Mouse (Mus musculus) liver, embryonic 12.5 days (tissue): ENCODE measurements around the gene 1600012H06Rik. TPM values are rescaled to one million over a fixed set of nuclear protein-coding genes. Genes with fewer than 3 reads are reported as not detected.
"Not testable (repeated sequence)": the region's sequence is repeated elsewhere in the genome, so short reads cannot be mapped to it uniquely, and the experiment has no call there.

Experiments used
- ATAC-seq: fragments of 200-750 bp; cut with Nextera tagmentation; 2 replicates; pipeline ENCODE4 v1.8.0; 2017; ENCODE audit warnings: moderate number of reproducible peaks, mild to moderate bottlenecking, moderate library complexity
- H3K27ac ChIP-seq: fragments of 300-500 bp; sonication (generic); 2 replicates; pipeline ENCODE4 v1.5.1; 2016; ENCODE audit warnings: mild to moderate bottlenecking
- H3K27me3 ChIP-seq: fragments of 300-500 bp; sonication (generic); replicated peaks from 2 replicates; pipeline ENCODE4 v1.6.1; 2016; ENCODE audit warnings: mild to moderate bottlenecking, moderate library complexity
- H3K36me3 ChIP-seq: fragments of 300-500 bp; sonication (generic); 2 replicates; pipeline ENCODE4 v1.6.1; 2016; ENCODE audit warnings: mild to moderate bottlenecking, moderate library complexity
- H3K4me1 ChIP-seq: fragments of 300-500 bp; sonication (generic); 2 replicates; pipeline ENCODE4 v1.6.1; 2016
- H3K4me2 ChIP-seq: fragments of 300-500 bp; sonication (generic); 2 replicates; pipeline ENCODE4 v1.6.1; 2016; ENCODE audit warnings: mild to moderate bottlenecking, moderate library complexity
- H3K4me3 ChIP-seq: fragments of 300-500 bp; sonication (generic); 2 replicates; pipeline ENCODE4 v1.5.1; 2016; ENCODE audit warnings: mild to moderate bottlenecking, moderate library complexity
- H3K9ac ChIP-seq: fragments of 300-500 bp; sonication (generic); 2 replicates; pipeline ENCODE4 v1.6.1; 2016; ENCODE audit warnings: mild to moderate bottlenecking, moderate library complexity
- H3K9me3 ChIP-seq: fragments of 300-500 bp; sonication (generic); replicated peaks from 2 replicates; pipeline ENCODE4 v1.6.1; 2016; ENCODE audit warnings: mild to moderate bottlenecking, moderate library complexity
- WGBS: fragments of 180-500 bp; shearing (Covaris S2); methylation state at CpG from one replicate; pipeline ENCODE4 v1.1.7; 2016; ENCODE audit not compliant: insufficient replicate concordance; 5-methylcytosine and 5-hydroxymethylcytosine counted together
- polyA plus RNA-seq: library from polyadenylated mRNA; unstranded; fragments of >200 nt; fragmentation: Nextera tagmentation; extraction: Ambion mirVana; gene quantifications from 2 replicates; pipeline ENCODE4 v1.2.1, GENCODE M21; 2016

1600012H06Rik gene
- polyA plus RNA-seq = 13.7 and 15.3 TPM in 2 replicates

DNA sequence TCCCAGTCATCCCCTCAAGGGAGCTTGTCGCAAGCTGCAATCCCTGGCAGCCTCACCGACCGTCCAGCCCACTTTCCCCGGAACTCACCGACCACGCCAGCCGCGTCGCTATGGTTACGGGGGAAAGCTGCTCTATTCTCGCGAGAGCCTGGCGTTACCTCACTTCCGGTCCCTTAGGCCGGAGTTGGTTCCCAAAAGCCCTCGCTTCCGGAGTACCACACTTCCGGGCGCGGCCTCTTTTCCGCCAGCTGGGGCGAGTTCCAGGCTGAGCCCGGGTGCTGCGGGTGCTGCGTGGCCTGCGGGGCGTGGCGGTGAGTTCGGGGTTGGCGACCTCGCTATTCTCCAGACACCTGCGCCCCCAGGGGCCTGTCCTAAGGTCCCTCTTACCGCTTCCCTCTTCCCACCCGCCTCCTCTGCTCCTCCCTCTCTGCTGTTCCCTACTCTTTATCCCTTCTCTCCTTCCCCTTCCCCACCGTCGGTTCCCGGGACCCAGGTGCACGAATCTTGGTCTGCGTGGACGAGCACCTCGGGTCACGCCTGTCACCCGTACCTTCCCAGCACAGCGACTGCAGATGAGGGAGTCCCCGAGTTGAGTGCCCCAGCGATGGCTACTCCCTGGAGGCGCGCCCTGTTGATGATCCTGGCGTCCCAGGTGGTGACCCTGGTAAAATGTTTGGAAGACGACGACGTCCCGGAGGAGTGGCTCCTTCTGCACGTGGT is at the start of gene 1600012H06Rik, which contains the start of gene Wdr27:
TSS of gene 1600012H06Rik (plus strand) at position 176 of the 720 bp plus-strand sequence.
TSS of gene Wdr27 (minus strand) at position 150 of the 720 bp plus-strand sequence.
- ATAC-seq = peak; percentile 98
- WGBS = 1% methylated on average over 54 of the region's 54 CpGs
- peaks cover 28% of the 10 kb centered on the region for H3K4me1 ChIP-seq

GRCm38 (mm10) chr17:14895058-14895457 is 47.9 kb upstream of the 1600012H06Rik start:
- ATAC-seq, H3K9me3 ChIP-seq, H3K27me3 ChIP-seq, H3K36me3 ChIP-seq, H3K27ac ChIP-seq, H3K4me1 ChIP-seq, H3K9ac ChIP-seq, H3K4me3 ChIP-seq, H3K4me2 ChIP-seq: not testable (repeated sequence)

More for the DNA sequence above, at the start of gene 1600012H06Rik, which contains the start of gene Wdr27:
- Histone ChIP-seq H3K9ac (peak within 1 kb of the TSS; percentile 88), H3K4me3 (peak within 1 kb of the TSS; percentile 96), H3K27me3 (no peaks in the 10 kb centered on the region), H3K4me2 (peak within 1 kb of the TSS; percentile 95), H3K27ac (peak within 1 kb of the TSS; percentile 84), H3K36me3 (peaks cover 36% of the 10 kb centered on the region), H3K9me3 (no peaks in the 10 kb centered on the region)

- no peak overlapping the region for H3K4me2 ChIP-seq
- H3K27ac ChIP-seq = no peak overlapping the region
- H3K27me3 ChIP-seq = 0 out of 2 replicates have a peak, but pooled peaks cover 4% of the 10 kb centered on the region
- H3K9me3 ChIP-seq = no peaks in the 10 kb centered on the region
- H3K4me3 ChIP-seq = no peak overlapping the region
- no peaks in the 10 kb centered on the region for H3K36me3 ChIP-seq
- no peak for ATAC-seq
- 40% methylated on average over 1 of the region's 1 CpGs for WGBS
- H3K4me1 ChIP-seq = no peaks in the 10 kb centered on the region
- no peak overlapping the region for H3K9ac ChIP-seq
These were observed 44.0 kb upstream of the 1600012H06Rik start for GRCm38 (mm10) chr17:14898972-14899371.

GRCm38 (mm10) chr17:14903212-14903611 is 39.8 kb upstream of the 1600012H06Rik start:
- H3K4me2 ChIP-seq = no peak overlapping the region
- H3K9ac ChIP-seq = no peak overlapping the region
- H3K27ac ChIP-seq = no peak overlapping the region
- no peak overlapping the region for H3K4me3 ChIP-seq
- H3K27me3 ChIP-seq = peaks cover 10% of the 10 kb centered on the region; the same call in 1 of the 2 replicates
- no peaks in the 10 kb centered on the region for H3K36me3 ChIP-seq
- no peaks in the 10 kb centered on the region for H3K9me3 ChIP-seq
- WGBS = 66% methylated on average over 3 of the region's 3 CpGs
- H3K4me1 ChIP-seq = no peaks in the 10 kb centered on the region
- ATAC-seq = no peak

- Histone ChIP-seq H3K27me3 (peaks cover 10% of the 10 kb centered on the region; the same call in 1 of the 2 replicates), H3K9me3 (no peaks in the 10 kb centered on the region), H3K4me1 (no peaks in the 10 kb centered on the region), H3K27ac (no peak overlapping the region), H3K4me3 (no peak overlapping the region), H3K4me2 (no peak overlapping the region), H3K36me3 (no peaks in the 10 kb centered on the region), H3K9ac (no peak overlapping the region)
- 67% methylated on average over 6 of the region's 6 CpGs for WGBS
- no peak for ATAC-seq
These were observed 38.8 kb upstream of the 1600012H06Rik start for GRCm38 (mm10) chr17:14904206-14904605.

DNA sequence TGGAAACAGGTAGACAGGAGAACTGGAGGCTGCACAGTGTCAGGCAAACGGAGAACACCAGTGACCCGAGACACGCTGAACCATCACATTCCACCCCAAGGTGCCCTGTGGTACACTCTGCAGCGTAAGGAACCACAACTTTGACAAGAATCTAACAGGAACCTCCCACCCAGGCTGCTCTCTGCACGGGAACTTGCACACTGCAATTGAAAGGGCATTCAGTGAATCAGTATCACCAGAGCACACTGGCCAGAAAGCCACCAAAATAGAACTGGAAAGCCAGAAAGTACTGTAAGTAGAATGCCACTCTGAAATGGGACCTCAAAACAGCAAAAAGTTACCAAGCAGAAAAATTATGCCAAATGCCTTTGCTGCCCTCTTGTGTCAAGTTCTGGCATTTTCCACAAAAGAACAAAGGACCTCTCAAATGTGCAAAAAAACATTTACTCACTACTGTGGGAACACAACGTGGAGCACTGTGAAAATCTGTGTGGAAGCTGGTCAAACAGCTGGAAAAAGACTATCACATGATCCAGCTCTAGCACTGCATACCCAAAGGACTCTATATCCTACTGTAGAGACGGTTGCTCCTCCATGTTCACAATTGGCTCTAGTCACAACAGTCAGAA is 38.2 kb upstream of the 1600012H06Rik start:
- no peak for ATAC-seq
- Histone ChIP-seq H3K4me2 (no peak overlapping the region), H3K27ac (no peak overlapping the region), H3K36me3 (no peaks in the 10 kb centered on the region), H3K4me1 (no peaks in the 10 kb centered on the region), H3K9ac (no peak overlapping the region), H3K4me3 (no peak overlapping the region), H3K27me3 (peaks cover 10% of the 10 kb centered on the region; the same call in 1 of the 2 replicates), H3K9me3 (no peaks in the 10 kb centered on the region)
- WGBS = 36% methylated on average over 7 of the region's 7 CpGs

DNA sequence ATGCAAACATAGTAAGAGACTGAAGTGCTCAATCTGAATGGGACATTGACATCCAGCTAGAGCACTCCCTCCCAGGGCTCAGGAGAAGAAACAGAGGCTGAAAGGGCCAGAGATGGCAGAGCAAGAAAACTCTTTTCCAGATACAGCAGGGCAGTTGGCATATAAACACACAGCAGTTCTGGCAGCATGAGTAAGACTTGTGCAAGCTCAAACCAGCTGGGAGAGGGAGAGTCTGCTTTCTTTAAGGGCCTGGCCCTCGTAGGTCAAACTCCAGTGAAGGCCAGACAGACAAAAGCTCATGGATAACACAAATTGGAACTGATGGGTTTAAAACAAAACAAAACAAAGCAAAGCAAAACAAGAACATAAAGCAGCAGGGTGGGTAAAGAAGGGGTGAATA is 36.4 kb upstream of the 1600012H06Rik start:
- H3K4me2 ChIP-seq = no peak overlapping the region
- no peak overlapping the region for H3K9ac ChIP-seq
- no peak overlapping the region for H3K27ac ChIP-seq
- no peak overlapping the region for H3K4me3 ChIP-seq
- no peaks in the 10 kb centered on the region for H3K4me1 ChIP-seq
- ATAC-seq = no peak
- H3K9me3 ChIP-seq = no peaks in the 10 kb centered on the region
- WGBS = 29% methylated on average over 1 of the region's 1 CpGs
- peaks cover 10% of the 10 kb centered on the region; the same call in 1 of the 2 replicates for H3K27me3 ChIP-seq
- no peaks in the 10 kb centered on the region for H3K36me3 ChIP-seq

DNA sequence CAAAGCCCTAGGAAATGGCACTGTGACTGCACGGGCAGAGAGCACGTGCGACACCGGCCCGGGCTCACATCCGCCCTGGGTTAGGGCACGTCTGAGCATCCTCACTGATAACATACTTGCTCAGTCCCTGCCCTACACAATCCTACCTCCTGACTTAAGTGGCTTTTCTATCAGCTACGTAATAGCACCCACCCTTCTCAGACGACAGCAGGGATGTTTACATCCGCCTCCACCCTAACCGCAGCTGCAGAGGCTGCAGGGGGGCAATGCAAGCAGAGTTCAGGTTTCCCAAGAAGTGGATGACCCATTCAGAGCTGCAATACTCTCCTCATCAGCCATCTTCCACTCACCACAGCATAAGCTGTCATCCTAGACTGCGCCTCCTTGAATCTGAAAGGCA is 35.8 kb upstream of the 1600012H06Rik start:
- WGBS = 57% methylated on average over 12 of the region's 12 CpGs
- Histone ChIP-seq H3K4me1 (no peaks in the 10 kb centered on the region), H3K9ac (no peak overlapping the region), H3K27me3 (peaks cover 10% of the 10 kb centered on the region; the same call in 1 of the 2 replicates), H3K4me3 (no peak overlapping the region), H3K27ac (no peak overlapping the region), H3K36me3 (no peaks in the 10 kb centered on the region), H3K9me3 (no peaks in the 10 kb centered on the region), H3K4me2 (no peak overlapping the region)
- ATAC-seq = no peak

DNA sequence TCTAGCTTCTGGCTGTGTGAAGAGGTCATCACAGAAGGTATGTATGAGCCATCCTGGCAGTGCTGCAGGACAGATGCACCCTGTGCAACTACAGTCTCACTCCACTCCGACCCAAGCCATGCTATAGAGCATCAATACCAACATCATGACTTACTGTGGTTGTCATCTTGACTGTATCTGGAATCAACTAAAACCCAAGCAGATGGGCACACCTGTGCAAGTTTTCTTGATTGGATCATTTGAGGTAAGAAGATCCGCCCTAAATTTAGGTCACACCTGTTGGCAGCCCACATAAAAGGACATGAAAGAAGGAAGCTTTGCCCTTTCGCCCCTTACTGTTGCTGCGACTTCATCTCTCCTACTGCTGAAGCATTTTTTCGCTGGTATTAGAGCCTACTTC is 33.7 kb upstream of the 1600012H06Rik start:
- no peak for ATAC-seq
- peaks cover 4% of the 10 kb centered on the region; the same call in 1 of the 2 replicates for H3K27me3 ChIP-seq
- 66% methylated on average over 5 of the region's 5 CpGs for WGBS
- H3K4me2 ChIP-seq = no peak overlapping the region
- no peaks in the 10 kb centered on the region for H3K36me3 ChIP-seq
- no peaks in the 10 kb centered on the region for H3K4me1 ChIP-seq
- no peak overlapping the region for H3K27ac ChIP-seq
- no peak overlapping the region for H3K4me3 ChIP-seq
- no peak overlapping the region for H3K9ac ChIP-seq
- no peaks in the 10 kb centered on the region for H3K9me3 ChIP-seq

DNA sequence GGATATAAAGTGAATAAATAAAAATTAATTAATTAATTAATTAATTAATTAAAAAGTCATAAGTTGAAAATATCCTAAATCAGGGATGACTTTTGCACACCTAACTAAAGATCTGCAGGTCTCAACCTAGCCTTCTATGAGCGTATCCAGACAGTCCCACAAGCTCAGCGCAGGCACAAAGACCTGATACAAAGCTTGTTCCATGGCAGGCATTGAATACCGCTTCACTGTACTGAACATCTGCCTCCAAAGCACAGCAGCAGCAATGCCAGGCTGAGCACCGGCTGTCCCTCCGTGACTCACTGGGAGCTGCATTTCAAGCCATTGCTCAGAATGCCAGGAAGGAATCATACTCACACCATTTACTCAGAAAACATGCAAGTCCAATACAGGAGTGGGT is 32.2 kb upstream of the 1600012H06Rik start:
- WGBS = 83% methylated on average over 5 of the region's 5 CpGs
- H3K9ac ChIP-seq = no peak overlapping the region
- H3K4me2 ChIP-seq = no peak overlapping the region
- H3K9me3 ChIP-seq = no peaks in the 10 kb centered on the region
- no peaks in the 10 kb centered on the region for H3K36me3 ChIP-seq
- H3K27ac ChIP-seq = no peak overlapping the region
- H3K4me3 ChIP-seq = no peak overlapping the region
- no peaks in the 10 kb centered on the region for H3K4me1 ChIP-seq
- ATAC-seq = no peak
- peaks cover 4% of the 10 kb centered on the region; the same call in 1 of the 2 replicates for H3K27me3 ChIP-seq

GRCm38 (mm10) chr17:14912420-14912819 is 30.6 kb upstream of the 1600012H06Rik start:
- Histone ChIP-seq H3K4me2 (no peak overlapping the region), H3K4me3 (no peak overlapping the region), H3K9ac (no peak overlapping the region), H3K36me3 (no peaks in the 10 kb centered on the region), H3K27me3 (no peaks in the 10 kb centered on the region), H3K9me3 (no peaks in the 10 kb centered on the region), H3K27ac (no peak overlapping the region), H3K4me1 (no peaks in the 10 kb centered on the region)
- ATAC-seq = no peak
- WGBS = 45% methylated on average over 6 of the region's 6 CpGs

GRCm38 (mm10) chr17:14912981-14913380 is 30.0 kb upstream of the 1600012H06Rik start:
- Histone ChIP-seq H3K27ac (no peak overlapping the region), H3K9ac (no peak overlapping the region), H3K27me3 (no peaks in the 10 kb centered on the region), H3K4me3 (no peak overlapping the region), H3K4me1 (no peaks in the 10 kb centered on the region), H3K4me2 (no peak overlapping the region), H3K9me3 (no peaks in the 10 kb centered on the region), H3K36me3 (no peaks in the 10 kb centered on the region)
- no peak for ATAC-seq
- 78% methylated on average over 8 of the region's 8 CpGs for WGBS
